Comparison of ENCODE assay signal across 37 mouse cellular contexts in genomic region chr4:130179876-130180275, GRCm38 (mm10). TPM values are rescaled to one million over a fixed set of nuclear protein-coding genes. Genes with fewer than 3 reads are reported as not detected.
"Had no signal": no experiment of that assay in that cellular context is flagged by ENCODE, and none has a peak within 500 bp of the region (broad histone marks: within the 10 kb centered on the region; RNA-seq: fewer than 3 reads in every experiment).

No protein-coding gene starts in this region.

- H3K4me2 ChIP-seq: heart, embryonic 11.5 days; heart, embryonic 12.5 days; heart, embryonic 13.5 days; heart, embryonic 15.5 days; hindbrain, embryonic 12.5 days; hindbrain, embryonic 13.5 days; hindbrain, embryonic 14.5 days; hindbrain, embryonic 15.5 days had no signal

- DNase-seq: heart, adult 18-20 months; heart, adult 2 months; heart, postnatal 10 days; heart, postnatal 14 days; heart, postnatal 36 days; heart, postnatal 4 days; kidney, adult 18-20 months; kidney, adult 8-10 months; kidney, adult 9 months; kidney, postnatal 10 days; kidney, postnatal 14 days; kidney, postnatal 36 days; kidney, postnatal 4 days; layer of hippocampus, adult 9-11 months; layer of hippocampus, postnatal 36 days had no signal

- H3K4me3 ChIP-seq: heart, adult 2 months; heart, embryonic 10.5 days; heart, embryonic 12.5 days; heart, embryonic 13.5 days; heart, embryonic 15.5 days; hindbrain, embryonic 10.5 days; hindbrain, embryonic 12.5 days; hindbrain, embryonic 13.5 days; hindbrain, embryonic 15.5 days; layer of hippocampus, adult 2 months had no signal

- H3K9me3 ChIP-seq: heart, embryonic 10.5 days; heart, embryonic 12.5 days; heart, embryonic 13.5 days; heart, embryonic 15.5 days; hindbrain, embryonic 10.5 days; hindbrain, embryonic 12.5 days; hindbrain, embryonic 13.5 days; hindbrain, embryonic 15.5 days had no signal

- H3K9ac ChIP-seq: heart, embryonic 12.5 days; heart, embryonic 13.5 days; heart, embryonic 15.5 days; hindbrain, embryonic 12.5 days; hindbrain, embryonic 13.5 days; hindbrain, embryonic 14.5 days; hindbrain, embryonic 15.5 days had no signal

- H3K27ac ChIP-seq: heart, adult 2 months; heart, embryonic 10.5 days; heart, embryonic 13.5 days; heart, embryonic 15.5 days; hindbrain, embryonic 10.5 days; hindbrain, embryonic 12.5 days; hindbrain, embryonic 13.5 days; hindbrain, embryonic 14.5 days; hindbrain, embryonic 15.5 days; hindbrain, postnatal 0 days; kidney, postnatal 0 days; layer of hippocampus, adult 2 months had no signal

- ATAC-seq: hindbrain, embryonic 16.5 days; hindbrain, postnatal 0 days; inflammation-experienced regulatory T-cells, adult 6 months; intestine, embryonic 16.5 days had no signal

- H3K36me3 ChIP-seq: heart, embryonic 10.5 days; heart, embryonic 12.5 days; heart, embryonic 13.5 days; heart, embryonic 15.5 days; hindbrain, embryonic 10.5 days; hindbrain, embryonic 12.5 days; hindbrain, embryonic 13.5 days; hindbrain, embryonic 15.5 days had no signal

RNA-seq across cellular contexts. Expression of gene Tinagl1, which starts 5.0 kb away (rescaled TPM):
- polyA plus RNA-seq: inflammation-experienced regulatory T-cells, adult 6 months had no signal

RNA-seq across cellular contexts. Expression of gene Hcrtr1, which starts 40.7 kb away (rescaled TPM):
- polyA plus RNA-seq: heart, embryonic 12.5 days; heart, embryonic 15.5 days; heart, embryonic 16.5 days; heart, postnatal 0 days; inflammation-experienced regulatory T-cells, adult 6 months; intestine, embryonic 14.5 days; kidney, embryonic 14.5 days had no signal

RNA-seq across cellular contexts. Expression of gene Gm853, which starts 42.3 kb away (rescaled TPM):
- polyA plus RNA-seq: heart, adult 2 months; heart, embryonic 10.5 days; heart, embryonic 11.5 days; heart, embryonic 12.5 days; heart, embryonic 13.5 days; heart, embryonic 14.5 days; heart, embryonic 15.5 days; heart, embryonic 16.5 days; heart, postnatal 0 days; inflammation-experienced regulatory T-cells, adult 6 months; intestine, embryonic 14.5 days; intestine, embryonic 16.5 days; kidney, embryonic 14.5 days; large intestine, adult 2 months had no signal
